Mouse (Mus musculus) hindbrain, embryonic 13.5 days (tissue): ENCODE measurements at regions not wholly inside any gene's neighbourhood (a gene's known extent, or its start where the extent isn't known, plus 50 kb on each side); places are given as distances from the start of the nearest gene placed in this dataset.
A peak's percentile ranks its signal among the peaks of the same experiment; 100 is the strongest.

Experiments used
- ATAC-seq: fragments of 200-750 bp; cut with Nextera tagmentation; 2 replicates; pipeline ENCODE4 v1.8.0; 2017; ENCODE audit warnings: moderate TSS enrichment; ENCODE audit not compliant: low FRiP score
- H3K27ac ChIP-seq: fragments of 300-500 bp; sonication (generic); 2 replicates; pipeline ENCODE4 v1.5.1; 2015; ENCODE audit warnings: inconsistent platforms, mild to moderate bottlenecking, moderate library complexity
- H3K27me3 ChIP-seq: fragments of 300-500 bp; sonication (generic); 2 replicates; pipeline ENCODE4 v1.6.1; 2015; ENCODE audit warnings: mild to moderate bottlenecking, inconsistent platforms
- H3K36me3 ChIP-seq: fragments of 300-500 bp; sonication (generic); 2 replicates; pipeline ENCODE4 v1.6.1; 2015; ENCODE audit warnings: mild to moderate bottlenecking, inconsistent platforms
- H3K4me1 ChIP-seq: fragments of 300-500 bp; sonication (generic); replicated peaks from 2 replicates; pipeline ENCODE4 v1.6.1; 2015; ENCODE audit warnings: inconsistent platforms
- H3K4me2 ChIP-seq: fragments of 300-500 bp; sonication (generic); 2 replicates; pipeline ENCODE4 v1.6.1; 2015; ENCODE audit warnings: inconsistent platforms, mild to moderate bottlenecking, moderate library complexity
- H3K4me3 ChIP-seq: fragments of 300-500 bp; sonication (generic); 2 replicates; pipeline ENCODE4 v1.5.1; 2015; ENCODE audit warnings: mild to moderate bottlenecking, inconsistent platforms
- H3K9ac ChIP-seq: fragments of 300-500 bp; sonication (generic); 2 replicates; pipeline ENCODE4 v1.6.1; 2015; ENCODE audit warnings: mild to moderate bottlenecking, inconsistent platforms
- H3K9me3 ChIP-seq: fragments of 300-500 bp; sonication (generic); 2 replicates; pipeline ENCODE4 v1.6.1; 2016; ENCODE audit warnings: inconsistent platforms
- WGBS: fragments of 180-500 bp; shearing (Covaris S2); methylation state at CpG from one replicate; pipeline ENCODE4 v1.1.7; 2015; 5-methylcytosine and 5-hydroxymethylcytosine counted together

- Histone ChIP-seq H3K27me3 (no peaks in the 10 kb centered on the region), H3K27ac (no peak overlapping the region), H3K4me2 (no peak overlapping the region), H3K4me1 (no peaks in the 10 kb centered on the region), H3K9ac (no peak overlapping the region), H3K4me3 (no peak overlapping the region), H3K9me3 (no peaks in the 10 kb centered on the region), H3K36me3 (no peaks in the 10 kb centered on the region)
- WGBS: 93% methylated on average over 1 of the region's 1 CpGs
- ATAC-seq: no peak
These were observed 1228.2 kb upstream of the Cntnap5a start for GRCm38 (mm10) chr1:114456406-114456805.

- H3K9me3 ChIP-seq: no peaks in the 10 kb centered on the region
- H3K4me3 ChIP-seq: no peak overlapping the region
- no peak overlapping the region for H3K4me2 ChIP-seq
- ATAC-seq: no peak
- WGBS: 85% methylated on average over 1 of the region's 1 CpGs
- H3K27ac ChIP-seq: no peak overlapping the region
- no peak overlapping the region for H3K9ac ChIP-seq
- H3K27me3 ChIP-seq: no peaks in the 10 kb centered on the region
- no peaks in the 10 kb centered on the region for H3K4me1 ChIP-seq
- no peaks in the 10 kb centered on the region for H3K36me3 ChIP-seq
These were observed 1188.1 kb upstream of the Cntnap5a start for GRCm38 (mm10) chr1:114496455-114496854.

- 94% methylated on average over 1 of the region's 1 CpGs for WGBS
These were observed 1168.8 kb upstream of the Cntnap5a start for GRCm38 (mm10) chr1:114515709-114516108.

GRCm38 (mm10) chr1:114519860-114520259 is 1164.7 kb upstream of the Cntnap5a start:
- no peak overlapping the region for H3K27ac ChIP-seq
- no peak overlapping the region for H3K4me3 ChIP-seq
- no peak for ATAC-seq
- H3K9ac ChIP-seq: no peak overlapping the region
- no peaks in the 10 kb centered on the region for H3K4me1 ChIP-seq
- no peak overlapping the region for H3K4me2 ChIP-seq
- H3K9me3 ChIP-seq: no peaks in the 10 kb centered on the region
- no peaks in the 10 kb centered on the region for H3K36me3 ChIP-seq
- H3K27me3 ChIP-seq: no peaks in the 10 kb centered on the region

More at GRCm38 (mm10) chr1:114515709-114516108, 1168.8 kb upstream of the Cntnap5a start:
- Histone ChIP-seq H3K4me2 (no peak overlapping the region), H3K4me3 (no peak overlapping the region), H3K4me1 (no peaks in the 10 kb centered on the region), H3K9ac (no peak overlapping the region), H3K27me3 (no peaks in the 10 kb centered on the region), H3K36me3 (no peaks in the 10 kb centered on the region), H3K9me3 (no peaks in the 10 kb centered on the region), H3K27ac (no peak overlapping the region)
- ATAC-seq: no peak

- WGBS: 31% methylated on average over 1 of the region's 1 CpGs
- Histone ChIP-seq H3K9me3 (no peaks in the 10 kb centered on the region), H3K27ac (no peak overlapping the region; the same call in 1 of the 2 replicates), H3K4me2 (no peak overlapping the region), H3K36me3 (no peaks in the 10 kb centered on the region), H3K9ac (no peak overlapping the region), H3K4me1 (peaks cover 10% of the 10 kb centered on the region), H3K27me3 (no peaks in the 10 kb centered on the region), H3K4me3 (no peak overlapping the region)
- peak; percentile 91 for ATAC-seq
These were observed 1156.0 kb upstream of the Cntnap5a start for GRCm38 (mm10) chr1:114528545-114528944.

GRCm38 (mm10) chr1:114533881-114534280 is 1150.7 kb upstream of the Cntnap5a start:
- no peak overlapping the region for H3K9ac ChIP-seq
- H3K4me2 ChIP-seq: no peak overlapping the region
- H3K27ac ChIP-seq: no peak overlapping the region
- no peak overlapping the region for H3K4me3 ChIP-seq
- 73% methylated on average over 1 of the region's 1 CpGs for WGBS
- no peaks in the 10 kb centered on the region for H3K36me3 ChIP-seq
- ATAC-seq: no peak
- no peaks in the 10 kb centered on the region for H3K27me3 ChIP-seq
- no peaks in the 10 kb centered on the region for H3K9me3 ChIP-seq
- peaks cover 3% of the 10 kb centered on the region; the same call in 1 of the 2 replicates for H3K4me1 ChIP-seq

- Histone ChIP-seq H3K27ac (no peak overlapping the region), H3K9ac (no peak overlapping the region), H3K36me3 (no peaks in the 10 kb centered on the region), H3K4me1 (no peaks in the 10 kb centered on the region), H3K9me3 (no peaks in the 10 kb centered on the region), H3K27me3 (no peaks in the 10 kb centered on the region), H3K4me2 (no peak overlapping the region), H3K4me3 (no peak overlapping the region)
- ATAC-seq: no peak
- 76% methylated on average over 1 of the region's 1 CpGs for WGBS
These were observed 1137.6 kb upstream of the Cntnap5a start for GRCm38 (mm10) chr1:114546997-114547396.

GRCm38 (mm10) chr1:114552719-114553118 is 1131.8 kb upstream of the Cntnap5a start:
- H3K27ac ChIP-seq: no peak overlapping the region
- no peak overlapping the region for H3K4me3 ChIP-seq
- H3K9me3 ChIP-seq: no peaks in the 10 kb centered on the region
- no peak overlapping the region for H3K4me2 ChIP-seq
- no peaks in the 10 kb centered on the region for H3K36me3 ChIP-seq
- H3K9ac ChIP-seq: no peak overlapping the region
- ATAC-seq: no peak
- no peaks in the 10 kb centered on the region for H3K27me3 ChIP-seq
- 92% methylated on average over 1 of the region's 1 CpGs for WGBS
- no peaks in the 10 kb centered on the region for H3K4me1 ChIP-seq

GRCm38 (mm10) chr1:114554453-114554852 is 1130.1 kb upstream of the Cntnap5a start:
- Histone ChIP-seq H3K4me2 (no peak overlapping the region), H3K4me1 (no peaks in the 10 kb centered on the region), H3K9ac (no peak overlapping the region), H3K4me3 (no peak overlapping the region), H3K27ac (no peak overlapping the region), H3K9me3 (no peaks in the 10 kb centered on the region), H3K27me3 (no peaks in the 10 kb centered on the region), H3K36me3 (no peaks in the 10 kb centered on the region)
- 75% methylated on average over 2 of the region's 2 CpGs for WGBS
- ATAC-seq: no peak
